Mouse (Mus musculus) intestine, embryonic 16.5 days (tissue): ENCODE data around the gene Fbxo45. TPM values are rescaled to one million over a fixed set of nuclear protein-coding genes. Genes with fewer than 3 reads are reported as not detected.

Experiments
- ATAC-seq: fragments of 200-750 bp; cut with Nextera tagmentation; 2 replicates; pipeline ENCODE4 v1.8.0; 2017; ENCODE audit warnings: moderate TSS enrichment, moderate library complexity
- H3K27ac ChIP-seq: fragments of 300-500 bp; sonication (generic); 2 replicates; pipeline ENCODE4 v1.5.1; 2014; ENCODE audit warnings: mild to moderate bottlenecking, low read length
- H3K27me3 ChIP-seq: fragments of 300-500 bp; sonication (generic); replicated peaks from 2 replicates; pipeline ENCODE4 v1.6.1; 2014; ENCODE audit warnings: low read length, control low read depth, mixed read lengths; ENCODE audit not compliant: control insufficient read depth, insufficient read depth
- H3K36me3 ChIP-seq: fragments of 300-500 bp; sonication (generic); 2 replicates; pipeline ENCODE4 v1.6.1; 2014; ENCODE audit warnings: low read length, control low read depth; ENCODE audit not compliant: control insufficient read depth, insufficient read depth
- H3K4me1 ChIP-seq: fragments of 300-500 bp; sonication (generic); 2 replicates; pipeline ENCODE4 v1.6.1; 2014; ENCODE audit warnings: low read length, control low read depth, mixed read lengths; ENCODE audit not compliant: control insufficient read depth, insufficient read depth
- H3K4me2 ChIP-seq: fragments of 300-500 bp; sonication (generic); 2 replicates; pipeline ENCODE4 v1.6.1; 2014; ENCODE audit warnings: low read depth, low read length, control low read depth
- H3K4me3 ChIP-seq: fragments of 300-500 bp; sonication (generic); 2 replicates; pipeline ENCODE4 v1.5.1; 2014; ENCODE audit warnings: mild to moderate bottlenecking, low read length
- H3K9ac ChIP-seq: fragments of 300-500 bp; sonication (generic); 2 replicates; pipeline ENCODE4 v1.6.1; 2014; ENCODE audit warnings: low read depth, low read length
- H3K9me3 ChIP-seq: fragments of 300-500 bp; sonication (generic); 2 replicates; pipeline ENCODE4 v1.6.1; 2016; ENCODE audit warnings: low read length, control low read depth; ENCODE audit not compliant: control insufficient read depth
- WGBS: fragments of 180-500 bp; shearing (Covaris S2); extraction: QIAGEN DNeasy Blood & Tissue Kit; methylation state at CpG from one replicate; pipeline ENCODE4 v1.1.7; 2014; 5-methylcytosine and 5-hydroxymethylcytosine counted together
- polyA plus RNA-seq: library from polyadenylated mRNA; unstranded; fragments of >200 nt; fragmentation: Nextera tagmentation; extraction: Ambion mirVana; gene quantifications from 2 replicates; pipeline ENCODE4 v1.2.1, GENCODE M21; 2015

Gene Fbxo45
- polyA plus RNA-seq, 1 experiment from 2014 or later: 2.6 TPM

DNA sequence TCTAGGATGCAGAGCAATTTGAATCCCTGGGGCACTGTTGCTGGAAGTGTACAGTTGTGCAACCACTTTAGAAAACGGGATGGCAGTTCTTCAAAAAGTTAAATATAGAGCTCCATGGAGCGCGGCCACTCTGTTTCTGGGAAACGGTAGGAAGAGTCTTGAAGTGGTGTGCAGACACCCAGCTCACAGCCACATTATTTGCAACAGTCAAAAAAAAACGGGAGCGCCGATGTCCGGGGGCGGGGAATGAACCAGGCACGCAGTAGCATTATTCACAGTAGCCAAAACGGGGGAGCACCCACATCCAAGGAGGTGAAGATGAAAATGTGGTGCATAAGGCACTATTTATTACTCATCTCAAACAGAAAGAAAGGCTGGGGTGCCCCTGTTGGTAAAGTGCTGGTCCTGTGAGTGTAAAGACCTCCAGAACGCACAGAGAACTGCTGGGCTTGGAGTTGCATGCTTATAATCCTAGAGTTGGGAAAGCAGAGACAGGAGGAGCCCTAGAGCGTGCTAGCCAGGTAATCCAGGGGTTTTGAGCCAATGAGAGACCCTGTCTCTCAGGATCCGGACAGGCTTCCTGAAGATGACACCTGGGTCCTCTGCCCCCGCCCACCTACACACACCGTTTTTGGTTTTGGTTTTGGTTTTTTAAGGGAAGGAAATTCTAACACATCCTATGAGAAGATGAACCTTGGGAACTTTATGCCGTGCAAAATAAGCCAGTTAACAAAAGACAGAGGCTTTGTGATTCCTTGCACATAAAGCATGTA lies 32.0 kb downstream of the Fbxo45 start:
- H3K4me3 ChIP-seq: no peak overlapping the region
- H3K36me3 ChIP-seq: no peaks in the 10 kb centered on the region
- H3K9ac ChIP-seq: no peak overlapping the region
- no peak for ATAC-seq
- WGBS: 75% methylated on average over 17 of the region's 17 CpGs
- H3K27ac ChIP-seq: no peak overlapping the region
- no peaks in the 10 kb centered on the region for H3K27me3 ChIP-seq
- H3K4me2 ChIP-seq: no peak overlapping the region
- H3K4me1 ChIP-seq: no peaks in the 10 kb centered on the region
- no peaks in the 10 kb centered on the region for H3K9me3 ChIP-seq

DNA sequence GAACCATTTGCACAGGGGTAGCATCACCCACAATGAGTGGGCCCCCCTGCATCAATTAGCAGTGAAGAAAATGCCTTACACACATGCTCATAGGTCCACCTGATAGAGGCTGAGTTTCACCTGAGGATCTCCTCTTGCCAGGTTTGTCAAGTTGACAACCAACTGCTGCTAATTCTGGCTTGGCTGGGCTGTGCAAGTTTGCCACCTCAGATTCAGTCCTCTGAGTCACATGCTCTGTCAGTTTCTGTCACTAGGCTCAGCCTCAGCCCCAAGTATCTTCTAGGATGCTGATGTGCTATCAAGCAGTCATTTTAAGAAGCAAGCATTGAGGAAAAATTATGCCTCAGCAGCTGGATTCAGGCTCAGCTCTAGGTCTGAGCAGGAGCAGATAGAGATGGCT lies 32.8 kb downstream of the Fbxo45 start:
- H3K9me3 ChIP-seq: no peaks in the 10 kb centered on the region
- no peaks in the 10 kb centered on the region for H3K4me1 ChIP-seq
- H3K9ac ChIP-seq: no peak overlapping the region
- no peak overlapping the region for H3K4me3 ChIP-seq
- no peaks in the 10 kb centered on the region for H3K27me3 ChIP-seq
- H3K27ac ChIP-seq: no peak overlapping the region
- ATAC-seq: no peak
- no peaks in the 10 kb centered on the region for H3K36me3 ChIP-seq
- no peak overlapping the region for H3K4me2 ChIP-seq

DNA sequence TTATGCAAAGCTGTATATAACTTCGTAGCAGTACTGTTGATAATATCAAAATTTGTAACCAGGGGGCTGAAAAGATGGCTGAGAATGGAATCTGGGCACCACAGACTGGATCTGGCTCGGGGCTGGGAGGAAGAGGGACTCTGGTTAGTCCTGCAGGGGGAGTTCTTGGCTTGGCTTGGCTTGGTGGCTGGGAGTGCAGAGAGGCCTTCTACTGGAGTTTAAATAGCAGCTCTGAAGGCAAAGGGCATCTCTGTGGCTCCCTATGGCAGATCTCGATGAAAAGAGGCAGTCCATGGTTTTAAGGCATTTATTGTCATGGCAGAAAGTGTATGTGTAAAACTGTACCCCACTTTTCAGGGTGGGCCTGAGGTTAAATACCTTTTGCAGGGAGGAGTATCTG lies 42.1 kb downstream of the Fbxo45 start:
- H3K4me3 ChIP-seq: no peak overlapping the region
- H3K27ac ChIP-seq: no peak overlapping the region
- no peak overlapping the region for H3K9ac ChIP-seq
- no peak overlapping the region for H3K4me2 ChIP-seq
- no peaks in the 10 kb centered on the region for H3K27me3 ChIP-seq
- peaks cover 5% of the 10 kb centered on the region; the same call in 1 of the 2 replicates for H3K9me3 ChIP-seq
- H3K4me1 ChIP-seq: no peaks in the 10 kb centered on the region
- no peak for ATAC-seq
- no peaks in the 10 kb centered on the region for H3K36me3 ChIP-seq
- WGBS: 56% methylated on average over 3 of the region's 3 CpGs

DNA sequence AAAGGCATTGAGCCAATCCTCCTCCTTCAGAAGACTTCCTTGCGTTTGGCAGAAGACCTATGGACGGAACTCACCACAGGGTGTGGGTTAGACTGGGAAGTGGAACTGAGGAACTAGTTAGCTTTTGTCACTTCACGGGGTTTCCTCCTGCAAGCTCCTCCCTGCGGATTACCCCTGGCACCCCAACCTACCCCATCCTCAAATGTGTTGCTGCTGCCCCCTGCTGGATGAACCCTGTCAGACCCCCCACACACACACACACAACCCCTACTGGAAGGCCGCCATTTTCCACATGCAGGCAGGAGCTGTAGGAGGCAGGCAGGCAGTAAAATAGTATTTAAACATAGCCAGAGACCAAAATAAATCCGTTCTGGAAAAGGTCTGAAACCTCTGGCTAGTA lies 44.3 kb downstream of the Fbxo45 start:
- Histone ChIP-seq H3K4me3 (no peak overlapping the region), H3K4me2 (no peak overlapping the region), H3K36me3 (no peaks in the 10 kb centered on the region), H3K27me3 (no peaks in the 10 kb centered on the region), H3K27ac (no peak overlapping the region), H3K4me1 (no peaks in the 10 kb centered on the region), H3K9ac (no peak overlapping the region), H3K9me3 (no peaks in the 10 kb centered on the region)
- WGBS: 76% methylated on average over 6 of the region's 6 CpGs
- no peak for ATAC-seq

DNA sequence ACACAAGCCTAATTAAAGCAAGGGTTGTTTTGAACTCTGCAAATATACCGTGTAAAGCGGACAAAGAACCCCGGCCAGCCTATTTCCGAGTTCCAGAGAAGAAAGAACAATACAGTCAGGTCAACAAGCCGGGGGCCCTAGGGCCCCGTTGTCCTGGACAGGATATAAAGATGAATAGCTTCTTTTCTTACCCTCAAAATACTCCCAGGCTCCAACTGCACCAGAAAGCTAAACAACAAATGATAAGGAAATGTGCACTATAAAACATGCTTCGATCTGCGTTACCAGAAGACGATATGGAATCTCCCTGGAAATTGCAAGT lies 46.0 kb downstream of the Fbxo45 start:
- no peaks in the 10 kb centered on the region for H3K4me1 ChIP-seq
- H3K27me3 ChIP-seq: no peaks in the 10 kb centered on the region
- 67% methylated on average over 9 of the region's 9 CpGs for WGBS
- H3K4me2 ChIP-seq: no peak overlapping the region
- H3K27ac ChIP-seq: peak overlapping the region; percentile 72
- H3K4me3 ChIP-seq: no peak overlapping the region
- no peaks in the 10 kb centered on the region for H3K9me3 ChIP-seq
- H3K9ac ChIP-seq: no peak overlapping the region
- 0 out of 2 replicates have a peak, but pooled peaks have one; percentile 23 for ATAC-seq
- H3K36me3 ChIP-seq: no peaks in the 10 kb centered on the region

DNA sequence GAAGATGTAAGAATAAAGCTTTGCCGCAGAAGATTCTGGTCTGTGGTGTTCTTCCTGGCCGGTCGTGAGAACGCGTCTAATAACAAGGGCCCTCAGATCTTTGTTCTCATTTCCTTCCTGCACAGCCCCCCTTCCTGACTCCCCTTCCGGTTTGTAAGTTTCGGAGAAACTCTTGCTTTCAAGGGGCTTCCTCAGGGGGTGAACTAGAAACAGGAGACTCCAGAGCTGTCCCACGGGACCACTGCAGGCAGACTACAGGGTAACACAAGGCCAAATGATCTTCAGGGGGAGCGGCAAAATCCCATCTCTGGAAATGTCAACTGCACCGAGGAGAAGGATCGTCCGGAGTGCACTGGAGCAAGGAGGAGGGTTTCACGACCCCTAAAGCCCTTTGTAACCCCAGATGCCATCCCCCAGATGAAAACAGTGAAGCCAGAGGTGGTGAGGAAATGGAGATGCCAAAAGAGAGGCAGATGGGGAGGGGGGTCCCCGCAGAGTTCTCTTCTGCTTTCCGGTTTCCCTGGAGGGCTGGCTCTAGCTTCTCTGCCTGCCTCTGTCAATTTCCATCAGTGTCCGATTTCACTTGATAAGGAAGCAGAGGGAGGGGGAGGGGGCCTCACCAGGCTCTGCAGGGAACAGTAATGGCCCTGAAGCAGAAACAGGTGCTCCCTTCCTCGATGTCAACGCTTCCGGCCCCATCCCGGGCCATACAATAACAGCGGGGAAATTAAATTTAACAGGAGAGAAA lies 46.5 kb downstream of the Fbxo45 start:
- H3K27ac ChIP-seq: peak overlapping the region; percentile 72
- H3K4me2 ChIP-seq: no peak overlapping the region
- no peaks in the 10 kb centered on the region for H3K27me3 ChIP-seq
- WGBS: 69% methylated on average over 20 of the region's 21 CpGs
- H3K4me1 ChIP-seq: no peaks in the 10 kb centered on the region
- H3K9ac ChIP-seq: no peak overlapping the region; the same call in 1 of the 2 replicates
- 0 out of 2 replicates have a peak, but pooled peaks have one; percentile 58 for ATAC-seq
- no peaks in the 10 kb centered on the region for H3K9me3 ChIP-seq
- no peaks in the 10 kb centered on the region for H3K36me3 ChIP-seq
- peak overlapping the region; percentile 24 for H3K4me3 ChIP-seq

DNA sequence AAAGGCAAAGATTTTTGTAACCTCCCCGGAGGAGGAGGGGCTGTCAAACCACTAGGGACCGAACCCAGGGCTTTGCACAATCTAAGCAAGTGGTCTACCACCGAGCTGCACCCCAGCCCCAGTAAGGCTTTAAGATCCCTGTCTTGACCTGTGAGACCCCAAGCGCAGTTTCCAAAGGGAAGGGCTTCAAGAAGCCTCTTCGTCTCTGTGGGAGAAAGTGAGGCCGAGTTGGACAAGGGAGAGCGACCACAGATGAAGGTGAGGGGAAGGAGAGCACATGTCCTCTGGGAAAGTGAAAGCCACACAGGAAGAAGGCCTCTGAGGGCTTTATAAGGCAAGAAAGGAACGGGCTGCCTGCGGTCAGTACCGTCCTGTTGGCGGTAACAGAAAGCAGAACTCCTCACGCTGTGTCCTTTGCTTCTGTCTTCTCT lies 56.9 kb downstream of the Fbxo45 start:
- Histone ChIP-seq H3K4me2 (no peak overlapping the region), H3K9ac (no peak overlapping the region), H3K36me3 (no peaks in the 10 kb centered on the region), H3K27me3 (no peaks in the 10 kb centered on the region), H3K4me1 (no peaks in the 10 kb centered on the region), H3K27ac (no peak overlapping the region), H3K4me3 (no peak overlapping the region), H3K9me3 (no peaks in the 10 kb centered on the region)
- WGBS: 56% methylated on average over 12 of the region's 12 CpGs
- ATAC-seq: no peak

DNA sequence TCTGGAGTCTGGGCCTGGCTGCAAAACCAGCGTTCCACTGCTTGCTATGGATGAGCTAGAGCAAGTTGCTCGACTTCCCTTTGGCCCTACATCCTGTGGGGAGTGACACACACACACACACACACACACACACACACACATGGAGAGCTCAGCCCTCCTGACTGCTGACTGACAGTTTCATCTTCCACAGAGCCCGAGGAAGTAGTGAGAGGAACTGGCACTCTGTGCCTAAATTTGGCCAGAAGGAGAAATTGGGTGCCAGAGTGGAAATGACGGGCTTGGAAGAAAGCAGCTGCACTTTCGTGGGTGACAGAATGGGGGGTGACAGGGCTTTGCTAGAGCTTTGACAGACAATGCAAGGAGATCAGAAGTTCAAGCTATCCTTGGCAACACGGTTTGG lies 57.8 kb downstream of the Fbxo45 start:
- no peaks in the 10 kb centered on the region for H3K4me1 ChIP-seq
- H3K9me3 ChIP-seq: no peaks in the 10 kb centered on the region
- WGBS: 52% methylated on average over 6 of the region's 6 CpGs
- H3K4me2 ChIP-seq: no peak overlapping the region
- no peak overlapping the region for H3K27ac ChIP-seq
- no peak overlapping the region for H3K9ac ChIP-seq
- no peaks in the 10 kb centered on the region for H3K36me3 ChIP-seq
- no peak overlapping the region for H3K4me3 ChIP-seq
- no peak for ATAC-seq
- H3K27me3 ChIP-seq: no peaks in the 10 kb centered on the region

DNA sequence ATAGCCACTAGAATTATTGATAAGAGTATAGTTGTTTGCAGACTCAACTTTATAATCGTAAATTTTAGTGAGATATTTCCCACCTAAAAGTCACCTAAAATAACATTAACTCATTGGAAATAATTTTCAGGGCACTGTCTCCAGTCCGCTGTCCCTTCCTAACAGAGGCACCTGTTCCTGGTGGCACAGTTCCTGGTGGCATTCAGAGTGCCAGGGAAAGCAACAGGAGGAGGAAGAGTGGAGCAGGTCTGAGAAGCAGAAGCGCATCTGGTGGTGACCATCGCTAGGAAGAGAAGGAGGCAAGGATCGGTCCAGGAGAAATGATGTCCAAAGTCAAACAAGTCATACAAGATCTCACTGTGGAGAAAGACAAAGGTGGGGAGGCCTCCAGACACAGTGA lies 60.9 kb downstream of the Fbxo45 start:
- no peak overlapping the region for H3K4me2 ChIP-seq
- ATAC-seq: no peak

More for the DNA sequence above, 60.9 kb downstream of the Fbxo45 start:
- no peak overlapping the region for H3K27ac ChIP-seq
- H3K27me3 ChIP-seq: no peaks in the 10 kb centered on the region
- H3K36me3 ChIP-seq: no peaks in the 10 kb centered on the region
- H3K4me1 ChIP-seq: no peaks in the 10 kb centered on the region
- 88% methylated on average over 5 of the region's 5 CpGs for WGBS
- no peak overlapping the region for H3K4me3 ChIP-seq
- no peaks in the 10 kb centered on the region for H3K9me3 ChIP-seq
- no peak overlapping the region for H3K9ac ChIP-seq
